Mouse (Mus musculus) testis, postnatal 10 days (tissue): ENCODE measurements around the gene Hivep3.

Experiments
- DNase-seq: peaks from one replicate; pipeline ENCODE4 v3.0.0; 2021; ENCODE audit warnings: low spot score

The Hivep3 gene

DNA sequence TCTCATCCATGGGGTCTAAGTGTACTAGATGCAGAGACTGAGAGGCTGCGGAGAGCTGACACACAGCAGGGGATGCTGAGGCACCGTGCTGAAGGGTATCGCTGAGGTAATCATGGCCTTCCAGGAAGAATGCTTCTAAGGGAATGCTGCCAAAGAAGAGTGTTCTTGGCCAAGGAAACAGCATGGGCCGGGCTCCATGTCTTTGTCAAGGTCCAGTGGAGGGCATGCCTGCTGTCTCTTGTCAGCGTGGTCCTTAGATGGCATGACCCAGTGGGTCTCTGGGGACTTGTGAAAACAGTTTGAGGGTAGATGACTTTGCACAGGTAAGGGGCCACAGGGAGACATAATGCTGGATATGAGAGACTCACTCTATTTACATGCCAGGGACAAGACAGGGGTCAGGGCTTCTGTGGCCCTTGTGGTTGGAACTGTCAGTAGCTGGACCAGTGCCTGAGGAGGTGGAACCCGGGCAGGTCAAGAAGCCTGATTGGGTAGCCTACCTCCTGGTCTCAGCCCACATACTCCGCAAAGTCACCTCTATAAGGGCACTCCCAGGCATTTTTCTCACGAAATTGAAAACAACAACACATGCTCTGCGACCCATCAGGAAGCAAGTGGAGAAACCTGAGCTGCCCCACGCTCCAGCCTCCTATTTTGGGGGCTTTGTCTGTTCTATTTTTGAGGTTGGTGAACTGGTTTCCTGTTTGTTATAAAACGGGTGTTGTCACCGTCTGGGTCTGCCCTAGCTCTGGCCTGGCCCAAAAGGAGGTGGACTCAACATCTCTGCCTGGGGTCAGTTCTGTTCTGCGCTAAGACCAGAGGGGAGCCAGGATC lies 177.7 kb downstream of the Hivep3 start:
- DNase-seq: peak; percentile 37

DNA sequence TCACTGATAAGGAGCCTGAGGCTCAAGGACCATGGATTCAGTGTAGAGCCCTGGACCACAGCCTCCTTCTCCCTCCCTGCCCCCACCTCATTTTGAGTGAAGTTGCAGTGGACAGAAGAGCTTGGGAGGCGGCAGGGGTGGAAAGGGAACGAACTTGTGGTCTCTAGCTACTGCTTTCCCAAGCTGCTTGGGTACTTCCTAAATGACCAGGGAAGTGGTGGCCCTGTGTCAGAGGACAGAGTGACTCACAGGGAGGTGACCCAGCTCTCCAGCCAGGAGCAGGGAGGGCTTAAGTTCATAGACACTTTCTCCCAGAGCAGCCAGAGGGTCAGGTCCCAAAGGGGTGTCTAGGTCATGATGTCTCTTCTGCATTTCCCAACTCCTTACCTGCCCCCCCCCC lies 178.6 kb downstream of the Hivep3 start:
- peak; percentile 30 for DNase-seq

DNA sequence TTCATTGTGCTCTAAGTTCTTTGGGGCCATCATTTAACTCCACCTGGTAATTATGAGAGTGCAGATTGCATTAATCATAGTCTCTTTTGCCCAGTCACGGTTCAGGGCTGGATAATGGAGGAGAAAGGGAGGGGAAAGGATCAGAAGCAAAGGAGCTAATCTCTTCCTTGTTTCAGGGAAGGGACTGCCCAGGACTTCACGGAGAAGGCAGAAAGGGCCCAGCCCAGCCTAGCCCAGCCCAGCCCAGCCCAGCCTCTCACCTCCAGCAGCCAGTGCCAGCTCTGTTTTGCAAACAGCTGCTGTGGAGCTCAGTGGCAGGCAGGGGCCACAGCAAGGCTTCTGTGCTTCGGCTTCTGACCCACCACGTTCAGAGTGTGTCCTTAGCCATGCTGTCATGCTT lies 180.6 kb downstream of the Hivep3 start:
- DNase-seq: peak; percentile 36

DNA sequence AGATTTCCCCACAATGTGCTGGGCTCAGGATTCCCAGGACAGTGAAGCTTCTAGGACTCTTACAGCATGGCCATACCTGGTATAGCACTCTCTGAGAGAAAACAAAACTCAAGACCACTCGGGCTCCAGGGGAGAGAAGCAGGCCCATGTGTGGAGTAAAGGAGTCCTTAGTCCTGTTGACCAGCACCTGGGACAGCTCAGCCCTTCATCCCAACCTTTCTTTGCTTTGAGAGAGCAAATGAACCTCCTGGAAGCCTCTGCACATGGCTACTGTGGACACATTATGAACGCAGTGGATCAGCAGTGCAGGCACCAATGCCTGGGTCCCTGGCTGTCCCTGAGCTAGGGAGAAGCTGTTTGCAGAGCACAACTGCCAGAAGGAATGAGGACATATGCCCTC lies 181.5 kb downstream of the Hivep3 start:
- peak; percentile 28 for DNase-seq

DNA sequence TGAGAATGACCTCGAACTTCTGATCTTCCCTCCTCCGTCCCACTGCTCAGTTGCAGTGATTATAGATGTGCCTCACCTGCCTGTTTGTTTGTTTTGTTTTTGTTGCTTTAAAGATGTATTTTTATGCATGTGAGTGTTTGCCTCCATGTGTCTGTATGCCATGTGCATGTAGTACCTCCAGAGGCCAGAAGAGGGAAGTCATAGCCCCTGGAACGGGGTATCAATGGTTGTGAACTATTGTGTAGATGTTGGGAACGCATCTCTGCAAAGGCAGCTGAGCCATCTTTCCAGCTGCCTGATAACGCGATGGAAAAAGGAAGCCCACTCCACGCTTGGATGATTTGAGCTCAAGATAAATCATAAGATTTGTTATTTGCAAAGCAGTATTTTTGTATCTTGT lies 183.9 kb downstream of the Hivep3 start:
- DNase-seq: peak; percentile 61

DNA sequence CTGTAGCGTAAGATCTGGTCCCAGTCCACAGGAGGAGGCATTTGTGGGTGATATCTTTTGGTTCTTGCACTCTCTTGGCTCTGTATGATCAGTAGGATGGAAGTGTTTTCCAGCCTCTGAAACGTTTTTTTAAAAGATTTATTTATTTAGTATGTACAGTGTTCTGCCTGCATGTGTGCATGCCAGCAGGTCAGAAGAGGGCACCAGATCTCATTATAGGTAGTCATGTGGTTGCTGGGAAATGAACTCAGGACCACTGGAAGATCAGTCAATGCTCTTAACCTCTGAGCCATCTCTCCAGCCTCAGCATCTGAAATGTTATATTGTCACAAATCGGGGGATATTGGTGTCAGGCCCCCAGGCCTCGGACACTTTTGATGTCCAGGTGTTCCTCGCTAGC lies 185.8 kb downstream of the Hivep3 start:
- DNase-seq: no peak

DNA sequence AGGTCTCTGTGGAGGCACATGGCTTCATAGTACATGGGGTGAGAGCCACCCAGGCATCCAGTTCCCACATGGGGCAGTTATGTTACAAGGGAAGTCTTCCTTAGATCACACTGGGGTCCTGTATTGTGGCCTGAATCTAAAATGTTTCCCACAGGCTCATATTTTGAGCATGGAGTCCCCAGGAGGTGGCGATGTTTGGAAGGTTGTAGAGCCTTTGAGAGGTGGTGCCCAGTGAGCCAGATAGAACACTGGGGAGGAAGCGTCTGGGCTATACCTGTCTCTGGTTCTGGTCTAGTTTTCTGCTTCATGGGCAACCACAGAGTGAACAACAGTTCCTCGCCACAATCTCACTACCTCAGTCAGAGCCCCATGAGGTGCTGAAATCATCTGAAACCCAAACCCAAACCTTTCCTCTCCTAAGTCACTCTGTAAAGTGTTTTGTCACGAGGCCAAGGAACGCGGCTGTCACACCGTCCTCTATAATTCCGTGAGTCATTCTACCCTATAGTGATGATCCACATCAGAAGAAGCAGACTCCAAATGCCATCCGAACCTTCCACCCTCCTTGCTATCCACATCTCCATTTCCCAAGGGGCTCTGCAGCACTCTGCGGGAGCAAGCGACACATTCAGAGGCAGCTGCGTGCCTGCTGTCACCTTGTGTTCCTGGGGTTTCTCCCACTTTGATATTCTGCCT lies 187.6 kb downstream of the Hivep3 start:
- DNase-seq: no peak

DNA sequence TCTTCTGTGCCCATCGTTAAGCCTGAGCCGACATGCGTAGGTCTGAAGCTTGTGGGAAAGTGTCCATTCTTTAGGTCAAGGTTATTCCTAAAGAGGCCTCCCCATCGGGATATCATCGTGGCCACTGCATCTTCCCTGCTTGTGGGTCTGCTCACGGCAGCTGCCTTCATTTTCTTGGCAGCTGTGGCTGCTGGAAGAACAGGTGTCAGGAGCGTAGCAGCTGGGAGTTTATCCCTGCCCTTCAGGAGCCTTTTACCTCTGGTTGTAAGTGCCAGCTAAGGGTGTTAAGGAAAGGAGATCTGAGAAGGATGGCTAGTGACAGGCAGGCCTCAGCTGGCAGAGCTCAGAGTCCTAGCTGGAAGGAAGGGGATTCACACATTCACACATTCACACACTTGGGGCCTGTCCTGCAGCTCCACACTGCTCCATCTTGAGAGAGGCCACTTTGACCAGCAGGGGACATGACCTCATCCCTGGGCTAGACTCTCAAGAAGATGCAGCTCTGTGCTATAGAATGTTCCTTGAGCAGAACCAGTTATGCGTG lies 188.2 kb downstream of the Hivep3 start:
- no peak for DNase-seq

DNA sequence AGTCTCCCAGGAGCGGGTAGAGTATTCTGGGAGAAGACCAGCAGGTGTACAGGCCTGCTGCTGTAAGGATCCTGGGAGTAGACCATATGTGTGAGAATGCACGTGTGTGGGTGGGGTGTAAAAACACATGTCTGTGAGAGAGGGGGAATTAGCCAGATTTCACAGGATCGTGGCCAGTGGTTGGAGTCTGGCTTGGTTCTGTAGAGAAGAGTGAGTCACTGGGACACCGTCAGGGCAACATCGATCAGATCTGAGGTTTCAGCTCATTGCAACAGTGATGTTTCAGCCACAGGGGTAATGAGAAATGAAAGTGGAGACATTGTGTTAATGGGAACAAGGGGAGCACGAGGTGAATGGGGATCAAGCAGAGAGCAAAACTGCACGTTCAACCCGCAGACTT lies 189.4 kb downstream of the Hivep3 start:
- DNase-seq: no peak

DNA sequence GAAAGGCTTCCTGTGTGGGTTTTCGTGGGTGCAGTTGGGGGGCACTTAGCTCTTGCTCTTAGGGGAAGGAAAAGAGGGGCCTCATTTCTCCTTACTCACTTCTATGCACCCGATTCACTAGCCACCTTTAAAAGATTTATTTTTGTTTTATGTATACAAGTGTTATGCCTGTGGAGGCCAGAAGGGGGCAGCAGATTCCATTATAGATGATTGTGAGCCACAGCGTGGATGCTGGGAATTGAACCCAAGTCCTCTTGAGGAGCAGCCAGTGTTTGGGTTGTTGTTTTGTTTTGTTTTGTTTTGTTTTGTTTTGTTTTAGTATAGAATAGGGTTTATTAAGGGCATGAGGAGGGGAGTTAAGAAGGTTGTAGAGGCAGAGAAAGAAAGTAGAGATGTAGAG lies 189.8 kb downstream of the Hivep3 start:
- no peak for DNase-seq

DNA sequence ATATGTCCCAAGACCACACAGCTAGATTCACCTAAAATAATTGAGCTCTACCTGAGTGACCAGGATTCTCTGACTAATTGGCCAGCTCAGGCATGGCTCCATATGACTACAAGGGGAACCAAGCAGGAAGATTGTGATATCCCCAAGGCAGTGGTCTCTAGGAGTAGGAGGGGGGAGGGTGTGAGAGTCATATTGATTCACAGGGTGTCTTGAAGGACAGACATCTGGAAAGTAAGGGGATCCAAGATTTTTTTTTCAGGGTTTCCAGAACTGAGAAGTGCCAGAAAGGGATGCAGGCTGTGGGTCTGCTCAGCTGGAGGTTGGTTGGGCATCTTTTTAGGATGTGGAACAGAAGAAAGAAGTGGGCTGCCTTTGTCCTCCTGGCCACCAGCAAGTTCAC lies 191.5 kb downstream of the Hivep3 start:
- no peak for DNase-seq

DNA sequence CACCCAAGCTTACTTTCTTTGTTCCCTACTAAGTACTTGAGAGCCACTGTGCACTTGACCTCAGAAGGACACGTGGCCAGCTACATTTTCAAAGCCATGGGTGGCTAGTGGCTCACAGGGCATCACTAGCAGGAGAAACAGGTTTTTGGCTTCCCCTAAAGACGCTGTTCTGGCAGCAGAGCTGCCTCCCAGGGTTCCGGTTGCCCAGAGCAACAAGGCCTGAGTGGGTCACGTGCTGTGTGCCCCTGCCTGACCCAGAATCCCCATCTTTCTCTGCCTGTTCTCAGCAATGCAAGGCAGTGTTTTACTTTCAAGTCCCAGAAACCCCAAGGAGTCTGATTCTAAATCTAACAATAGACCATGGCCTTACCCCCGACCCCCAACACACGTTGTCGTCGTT lies 198.3 kb downstream of the Hivep3 start:
- no peak for DNase-seq

DNA sequence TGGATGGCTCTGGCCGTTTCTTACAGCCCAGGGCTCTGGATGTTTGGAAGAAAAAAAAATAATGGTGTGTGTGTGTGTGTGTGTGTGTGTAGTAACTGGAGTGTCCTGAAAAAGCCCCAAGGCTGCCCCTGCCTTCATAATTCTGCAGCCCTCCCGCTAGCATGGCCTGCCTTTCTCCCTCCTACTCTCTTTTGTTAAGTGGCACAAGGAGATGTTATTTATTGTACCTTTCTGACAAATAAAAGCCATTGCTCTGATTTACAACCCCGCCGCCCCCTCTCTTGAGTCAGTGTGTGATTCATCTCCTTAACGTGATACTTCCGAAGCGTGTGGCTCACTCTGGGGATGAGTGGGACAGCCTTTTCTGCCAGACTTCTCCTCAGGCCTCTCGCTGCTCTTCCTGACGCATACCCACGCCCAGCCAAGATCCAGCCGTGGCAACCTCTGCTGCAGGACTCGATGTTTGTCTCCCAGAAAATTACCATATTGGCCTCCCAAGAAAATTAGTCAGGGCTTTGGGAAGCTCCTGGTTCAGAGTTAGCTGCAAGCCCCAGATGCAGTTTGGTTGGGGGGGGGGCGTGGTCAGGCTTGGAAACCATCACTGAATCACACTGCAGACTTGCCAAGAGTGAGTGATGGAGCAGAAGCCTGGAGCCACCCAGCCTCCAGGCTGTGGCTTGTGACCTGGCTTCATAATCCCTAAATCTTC lies 199.1 kb downstream of the Hivep3 start:
- no peak for DNase-seq

DNA sequence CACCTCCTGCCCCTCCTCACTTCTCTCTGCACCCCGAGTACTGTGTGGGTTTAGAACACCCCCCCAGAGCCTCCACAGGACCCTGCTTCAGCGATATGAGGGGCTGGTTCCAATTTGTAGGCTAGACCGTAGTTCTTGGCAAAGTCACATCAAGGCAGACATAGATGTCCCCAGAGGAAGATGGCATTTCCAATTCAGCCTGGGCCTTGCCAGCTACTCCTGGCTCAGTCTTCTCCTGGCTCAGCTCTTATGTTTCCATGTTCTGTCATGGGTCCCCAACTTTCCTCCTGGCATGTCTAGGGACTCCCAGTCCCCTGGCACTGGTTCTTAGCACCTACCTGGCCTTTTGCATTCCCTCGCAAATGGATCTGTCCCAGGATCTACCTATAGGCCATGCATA lies 201.3 kb downstream of the Hivep3 start:
- no peak for DNase-seq

DNA sequence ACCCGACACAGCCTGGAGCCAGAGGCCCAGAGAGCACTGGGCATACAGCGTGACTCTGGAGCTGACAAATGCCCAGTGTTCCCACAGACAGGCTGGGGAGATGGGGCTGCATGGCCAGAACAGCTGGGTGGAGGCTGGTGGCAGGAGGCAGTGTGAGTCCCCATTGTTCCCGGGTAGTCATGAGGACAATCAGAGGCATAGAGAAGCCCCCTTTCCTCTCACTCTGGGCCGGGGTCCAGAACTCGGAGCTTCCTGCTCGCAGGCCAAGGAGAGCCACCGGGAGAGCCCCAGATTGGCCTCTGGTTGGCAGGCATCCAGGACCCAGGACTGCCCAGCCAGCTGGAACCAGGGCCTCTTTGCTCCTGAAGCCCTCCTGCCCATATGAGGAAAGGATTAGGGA lies 204.3 kb downstream of the Hivep3 start:
- DNase-seq: peak; percentile 60

DNA sequence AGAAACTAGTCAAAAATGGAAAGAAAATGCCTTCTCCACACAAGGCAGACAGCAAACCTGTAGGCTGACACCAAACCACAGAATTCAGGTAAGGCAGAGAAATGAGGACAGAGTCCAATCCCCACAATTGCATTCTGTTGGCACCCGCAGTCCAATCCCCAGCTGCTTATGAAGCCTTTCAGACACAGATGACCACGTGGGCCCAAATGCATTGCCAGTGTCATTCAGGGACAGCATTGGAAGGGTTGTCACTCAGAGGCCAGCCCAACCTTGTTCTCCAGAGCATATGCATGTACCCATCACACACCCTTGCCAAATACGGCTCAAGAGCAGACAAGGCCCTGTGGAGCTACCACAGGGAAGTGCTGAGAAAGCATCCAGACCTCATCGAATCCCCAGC lies 204.9 kb downstream of the Hivep3 start:
- DNase-seq: no peak

DNA sequence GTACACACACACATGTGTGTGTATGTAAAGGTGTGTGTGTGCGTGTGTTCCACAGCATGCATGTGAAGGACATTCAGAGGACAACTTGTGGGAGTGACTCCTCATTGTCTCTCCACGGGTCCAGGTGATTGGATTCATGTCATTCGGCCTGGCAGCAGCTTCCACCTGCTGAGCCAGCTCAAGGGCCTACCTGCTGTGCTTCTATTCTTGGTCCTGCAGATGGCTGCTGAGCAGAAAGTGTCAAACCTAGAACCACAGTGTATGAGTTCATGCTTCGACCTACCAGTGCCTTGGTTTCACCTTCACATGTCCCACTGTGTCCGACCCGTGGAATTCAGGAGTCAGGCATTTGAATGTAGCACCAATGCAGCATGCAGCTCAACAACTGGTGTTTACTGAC lies 206.2 kb downstream of the Hivep3 start:
- no peak for DNase-seq

DNA sequence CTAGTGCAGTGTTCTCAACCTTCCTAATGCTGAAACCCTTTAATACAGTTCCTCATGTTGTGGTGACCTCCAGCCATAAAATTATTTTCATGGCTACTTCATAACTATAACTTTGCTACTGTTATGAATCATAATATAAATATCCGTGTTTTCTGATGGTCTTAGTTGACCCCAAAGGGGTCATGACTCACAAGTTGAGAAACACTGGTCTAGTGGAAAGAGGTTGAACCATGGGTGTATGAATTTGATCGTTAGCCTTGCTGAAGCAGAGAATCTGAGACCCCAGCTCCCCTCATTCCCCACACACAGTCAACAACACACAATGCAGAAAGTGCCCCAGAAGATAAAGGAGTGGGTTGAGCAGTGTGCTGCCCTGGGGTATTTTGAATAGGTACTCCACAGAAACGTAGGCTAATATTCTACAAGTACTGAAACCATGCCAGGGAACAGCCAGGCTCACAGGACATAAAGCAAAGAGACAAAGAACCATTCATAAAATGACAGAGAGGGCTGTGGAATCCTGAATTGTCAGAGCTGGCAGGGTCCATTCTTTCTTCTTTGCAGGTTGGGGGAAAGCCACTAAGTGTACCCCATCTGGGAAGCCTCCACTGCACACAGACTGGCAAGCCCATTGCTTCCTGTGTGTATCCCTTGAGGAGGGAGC lies 212.8 kb downstream of the Hivep3 start:
- no peak for DNase-seq

DNA sequence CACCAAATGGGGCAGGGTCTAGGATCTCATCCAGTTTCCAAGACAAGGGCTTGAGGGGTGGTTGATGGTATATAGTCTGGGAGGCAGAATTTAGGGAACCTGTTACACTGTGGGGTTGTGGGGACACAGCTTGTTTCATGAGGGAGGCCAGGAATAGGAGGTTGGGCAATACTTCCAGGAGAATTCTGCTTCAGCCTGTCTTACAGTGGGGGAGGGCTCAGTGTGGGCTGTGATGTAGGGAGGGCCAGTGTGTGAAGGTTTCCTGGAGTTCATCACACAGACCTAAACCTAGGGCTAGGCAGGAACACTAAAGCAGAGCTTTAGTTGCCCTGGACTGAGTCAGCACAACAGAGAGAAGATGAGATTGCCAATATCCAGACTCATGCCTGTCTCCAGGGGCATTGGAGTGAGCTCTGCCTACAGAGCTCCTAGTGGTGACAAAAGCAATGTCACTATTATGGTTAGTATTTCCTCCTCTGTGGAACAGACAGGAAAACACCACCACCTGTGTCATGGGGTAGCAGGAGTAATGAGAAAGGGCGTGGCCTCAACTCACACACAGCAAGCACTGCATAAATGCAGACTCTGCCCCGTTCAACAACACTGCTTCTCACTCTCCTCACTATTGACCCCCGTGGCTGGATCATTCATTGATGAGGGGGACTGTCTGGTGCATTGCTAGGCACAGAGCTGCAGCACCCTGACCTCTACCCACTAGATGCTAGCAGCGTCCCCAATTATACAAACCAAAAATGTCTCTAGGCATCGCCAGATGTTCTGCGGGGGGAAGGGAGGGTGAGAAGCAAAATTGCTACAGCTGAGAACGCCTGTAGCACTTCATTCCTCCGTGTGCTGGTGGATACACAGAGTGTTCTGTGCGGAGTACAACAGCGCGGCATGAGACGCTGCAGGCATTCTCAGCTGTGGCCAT lies 213.9 kb downstream of the Hivep3 start:
- DNase-seq: no peak

DNA sequence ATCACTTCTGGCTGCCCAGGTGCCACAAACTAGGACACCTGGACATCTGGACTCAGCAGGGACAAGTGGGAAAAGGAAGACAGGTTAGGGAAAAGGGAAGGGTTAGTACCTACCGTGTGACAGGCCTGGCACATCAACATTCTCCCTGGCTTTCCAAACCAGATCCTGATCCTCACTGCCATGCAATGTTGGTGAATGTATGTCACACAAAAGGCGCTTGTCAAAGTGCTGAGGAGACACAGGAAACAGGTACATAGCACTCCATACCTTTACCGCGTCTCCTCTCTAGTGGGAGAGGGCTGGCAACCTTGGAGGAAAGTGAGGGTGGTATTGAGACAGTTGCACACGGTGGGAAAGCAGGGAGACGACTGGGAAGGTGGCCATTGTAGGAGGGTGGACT lies 214.8 kb downstream of the Hivep3 start:
- no peak for DNase-seq
